Mouse (Mus musculus): ENCODE results near the gene Iqcd. TPM values are rescaled to one million over a fixed set of nuclear protein-coding genes. Genes with fewer than 3 reads are reported as not detected.

Iqcd gene
- polyA plus RNA-seq (2016; fragmentation: Nextera tagmentation; extraction: Ambion mirVana), result 1.3 and 1.4 TPM in 2 replicates

- under 1% methylated on average over 35 of the region's 35 CpGs for WGBS
- H3K27ac ChIP-seq, result 0 out of 2 replicates have a peak within 1 kb of the TSS, but pooled peaks have one; percentile 58
Observed at GRCm38 (mm10) chr5:120588569-120589094, at the start of gene Iqcd, which contains the start of gene Tpcn1. Gene Iqcd (plus strand): TSS chr5:120589016. Gene Tpcn1 (minus strand): TSS chr5:120588673.

GRCm38 (mm10) chr5:120548236-120548850, 40.5 kb upstream of the Iqcd start:
- H3K9me3 ChIP-seq, result no peaks in the 10 kb centered on the region
- no peak overlapping the region for H3K4me2 ChIP-seq
- 79% methylated on average over 11 of the region's 11 CpGs for WGBS
- ATAC-seq (ENCODE audit: low FRiP score), result no peak
- H3K36me3 ChIP-seq (replicated peaks), result peaks cover 17% of the 10 kb centered on the region
- no peak overlapping the region for H3K27ac ChIP-seq
- no peaks in the 10 kb centered on the region for H3K4me1 ChIP-seq
- H3K4me3 ChIP-seq (replicated peaks), result no peak overlapping the region
- H3K27me3 ChIP-seq, result no peaks in the 10 kb centered on the region
- no peak overlapping the region for H3K9ac ChIP-seq

More at GRCm38 (mm10) chr5:120588569-120589094, at the start of gene Iqcd, which contains the start of gene Tpcn1:
- Histone ChIP-seq H3K9me3 (0 out of 2 replicates have a peak, but pooled peaks cover 3% of the 10 kb centered on the region), H3K4me3 (replicated peaks) (peak within 1 kb of the TSS; percentile 77), H3K36me3 (replicated peaks) (peaks cover 2% of the 10 kb centered on the region), H3K27me3 (peaks cover 6% of the 10 kb centered on the region; the same call in 1 of the 2 replicates), H3K4me1 (peaks cover 28% of the 10 kb centered on the region), H3K4me2 (peak within 1 kb of the TSS; percentile 92), H3K9ac (peak within 1 kb of the TSS; percentile 80)
- peak; percentile 98 for ATAC-seq (ENCODE audit: low FRiP score)

GRCm38 (mm10) chr5:120550137-120550536, 38.7 kb upstream of the Iqcd start:
- H3K36me3 ChIP-seq (replicated peaks), result peaks cover 21% of the 10 kb centered on the region
- H3K4me3 ChIP-seq (replicated peaks), result no peak overlapping the region
- H3K9ac ChIP-seq, result no peak overlapping the region
- H3K4me2 ChIP-seq, result no peak overlapping the region
- 89% methylated on average over 5 of the region's 5 CpGs for WGBS
- no peaks in the 10 kb centered on the region for H3K9me3 ChIP-seq
- H3K27me3 ChIP-seq, result no peaks in the 10 kb centered on the region
- no peak overlapping the region for H3K27ac ChIP-seq
- H3K4me1 ChIP-seq, result no peaks in the 10 kb centered on the region
- no peak for ATAC-seq (ENCODE audit: low FRiP score)

GRCm38 (mm10) chr5:120550673-120551072, 38.1 kb upstream of the Iqcd start:
- H3K4me1 ChIP-seq, result no peaks in the 10 kb centered on the region
- no peak overlapping the region for H3K9ac ChIP-seq
- no peak overlapping the region for H3K4me3 ChIP-seq (replicated peaks)
- no peak overlapping the region for H3K4me2 ChIP-seq
- no peak overlapping the region for H3K27ac ChIP-seq
- H3K9me3 ChIP-seq, result no peaks in the 10 kb centered on the region
- 94% methylated on average over 5 of the region's 5 CpGs for WGBS
- peaks cover 25% of the 10 kb centered on the region for H3K36me3 ChIP-seq (replicated peaks)
- no peak for ATAC-seq (ENCODE audit: low FRiP score)
- H3K27me3 ChIP-seq, result no peaks in the 10 kb centered on the region

- no peak overlapping the region for H3K4me2 ChIP-seq
- H3K4me1 ChIP-seq, result peaks cover 19% of the 10 kb centered on the region
- no peak for ATAC-seq (ENCODE audit: low FRiP score)
- no peak overlapping the region for H3K4me3 ChIP-seq (replicated peaks)
- H3K36me3 ChIP-seq (replicated peaks), result peaks cover 29% of the 10 kb centered on the region
- no peak overlapping the region; the same call in 1 of the 2 replicates for H3K27ac ChIP-seq
- H3K9me3 ChIP-seq, result no peaks in the 10 kb centered on the region
- no peak overlapping the region for H3K9ac ChIP-seq
- WGBS, result 87% methylated on average over 24 of the region's 24 CpGs
- H3K27me3 ChIP-seq, result no peaks in the 10 kb centered on the region
Observed at GRCm38 (mm10) chr5:120555871-120556270, 32.9 kb upstream of the Iqcd start.

- H3K27me3 ChIP-seq, result no peaks in the 10 kb centered on the region
- H3K27ac ChIP-seq, result no peak overlapping the region
- H3K9me3 ChIP-seq, result no peaks in the 10 kb centered on the region
- no peak for ATAC-seq (ENCODE audit: low FRiP score)
- H3K4me3 ChIP-seq (replicated peaks), result no peak overlapping the region
- H3K9ac ChIP-seq, result no peak overlapping the region
- H3K4me1 ChIP-seq, result peaks cover 29% of the 10 kb centered on the region
- WGBS, result 80% methylated on average over 8 of the region's 8 CpGs
- H3K36me3 ChIP-seq (replicated peaks), result peaks cover 22% of the 10 kb centered on the region
- H3K4me2 ChIP-seq, result no peak overlapping the region
Observed at GRCm38 (mm10) chr5:120558041-120558440, 30.8 kb upstream of the Iqcd start.

GRCm38 (mm10) chr5:120558762-120559161, 30.1 kb upstream of the Iqcd start:
- no peaks in the 10 kb centered on the region for H3K27me3 ChIP-seq
- no peak for ATAC-seq (ENCODE audit: low FRiP score)
- H3K9ac ChIP-seq, result peak overlapping the region; percentile 5; the same call in 1 of the 2 replicates
- no peaks in the 10 kb centered on the region for H3K9me3 ChIP-seq
- H3K4me3 ChIP-seq (replicated peaks), result no peak overlapping the region
- no peak overlapping the region for H3K4me2 ChIP-seq
- peaks cover 21% of the 10 kb centered on the region for H3K36me3 ChIP-seq (replicated peaks)
- 0 out of 2 replicates have a peak overlapping the region, but pooled peaks have one; percentile 1 for H3K27ac ChIP-seq
- WGBS, result 79% methylated on average over 14 of the region's 14 CpGs
- H3K4me1 ChIP-seq, result peaks cover 36% of the 10 kb centered on the region

GRCm38 (mm10) chr5:120560129-120560615, 28.6 kb upstream of the Iqcd start:
- Histone ChIP-seq H3K36me3 (replicated peaks) (peaks cover 11% of the 10 kb centered on the region), H3K27me3 (no peaks in the 10 kb centered on the region), H3K4me3 (replicated peaks) (no peak overlapping the region), H3K27ac (0 out of 2 replicates have a peak overlapping the region, but pooled peaks have one; percentile 19), H3K9me3 (no peaks in the 10 kb centered on the region), H3K4me1 (peaks cover 45% of the 10 kb centered on the region), H3K4me2 (no peak overlapping the region), H3K9ac (no peak overlapping the region)
- peak; percentile 28; the same call in 1 of the 2 replicates for ATAC-seq (ENCODE audit: low FRiP score)
- 73% methylated on average over 9 of the region's 9 CpGs for WGBS

GRCm38 (mm10) chr5:120560616-120561311, 28.1 kb upstream of the Iqcd start:
- peak overlapping the region; percentile 1; the same call in 1 of the 2 replicates for H3K4me2 ChIP-seq
- H3K27me3 ChIP-seq, result no peaks in the 10 kb centered on the region
- H3K27ac ChIP-seq, result peak overlapping the region; percentile 6
- H3K4me3 ChIP-seq (replicated peaks), result no peak overlapping the region
- peaks cover 50% of the 10 kb centered on the region for H3K4me1 ChIP-seq
- no peak for ATAC-seq (ENCODE audit: low FRiP score)
- no peaks in the 10 kb centered on the region for H3K9me3 ChIP-seq
- 22% methylated on average over 16 of the region's 16 CpGs for WGBS
- H3K9ac ChIP-seq, result no peak overlapping the region
- peaks cover 6% of the 10 kb centered on the region for H3K36me3 ChIP-seq (replicated peaks)

- Histone ChIP-seq H3K9me3 (no peaks in the 10 kb centered on the region), H3K4me1 (peaks cover 75% of the 10 kb centered on the region), H3K27me3 (no peaks in the 10 kb centered on the region), H3K36me3 (replicated peaks) (no peaks in the 10 kb centered on the region), H3K9ac (no peak overlapping the region; the same call in none of the 2 replicates), H3K4me3 (replicated peaks) (no peak overlapping the region), H3K4me2 (no peak overlapping the region), H3K27ac (peak overlapping the region; percentile 69)
- WGBS, result 67% methylated on average over 28 of the region's 28 CpGs
- no peak for ATAC-seq (ENCODE audit: low FRiP score)
Observed at GRCm38 (mm10) chr5:120562956-120563913, 25.6 kb upstream of the Iqcd start.

GRCm38 (mm10) chr5:120563914-120564311, 24.9 kb upstream of the Iqcd start:
- Histone ChIP-seq H3K36me3 (replicated peaks) (no peaks in the 10 kb centered on the region), H3K9ac (no peak overlapping the region; the same call in 1 of the 2 replicates), H3K4me1 (peaks cover 78% of the 10 kb centered on the region), H3K27me3 (no peaks in the 10 kb centered on the region; the same call in 1 of the 2 replicates), H3K27ac (peak overlapping the region; percentile 53; the same call in 1 of the 2 replicates), H3K4me2 (no peak overlapping the region), H3K4me3 (replicated peaks) (no peak overlapping the region), H3K9me3 (no peaks in the 10 kb centered on the region)
- ATAC-seq (ENCODE audit: low FRiP score), result no peak
- WGBS, result 68% methylated on average over 4 of the region's 4 CpGs

Measured in forebrain, embryonic 12.5 days (tissue).